Mouse (Mus musculus) MEL (cell line): ENCODE measurements around the gene Pkhd1. TPM values are rescaled to one million over a fixed set of nuclear protein-coding genes. Genes with fewer than 3 reads are reported as not detected.

Source experiments
- DNase-seq: peaks from one replicate; pipeline ENCODE4 v3.0.0; 2011; ENCODE audit warnings: low read depth, low spot score
- H3K27ac ChIP-seq: 2 replicates; pipeline ENCODE4 v1.5.1; 2012; ENCODE audit warnings: low read depth, mild to moderate bottlenecking, control low read depth, low read length, moderate library complexity; ENCODE audit not compliant: control insufficient read depth
- H3K27me3 ChIP-seq, 2 experiments: fragments of 150-350 bp in 1 of 2; sonication (generic) in 1 of 2; 2 replicates each; pipeline ENCODE4 v1.6.1; 2012; ENCODE audit warnings: low read length in 2 of 2, mild to moderate bottlenecking in 2 of 2, improper control_type of control experiment in 1 of 2, moderate library complexity in 1 of 2; ENCODE audit not compliant: insufficient read depth in 2 of 2, control insufficient read depth in 1 of 2
- H3K36me3 ChIP-seq, 2 experiments: 2 replicates each; pipeline ENCODE4 v1.6.1; 2012 to 2014; ENCODE audit warnings: low read length in 2 of 2, improper control_type of control experiment in 1 of 2, inconsistent platforms in 1 of 2, mild to moderate bottlenecking in 1 of 2; ENCODE audit not compliant: insufficient read depth in 2 of 2, control insufficient read depth in 1 of 2
- H3K4me1 ChIP-seq, 2 experiments: fragments of 150-350 bp in 1 of 2; sonication (generic) in 1 of 2; 2 replicates each; pipeline ENCODE4 v1.6.1; 2012; ENCODE audit warnings: low read length in 2 of 2, improper control_type of control experiment in 1 of 2, mild to moderate bottlenecking in 1 of 2; ENCODE audit not compliant: insufficient read depth in 2 of 2, control insufficient read depth in 1 of 2
- H3K4me3 ChIP-seq, 2 experiments: fragments of 150-350 bp in 1 of 2; sonication (generic) in 1 of 2; 2 replicates each; pipeline ENCODE4 v1.5.1; 2012; ENCODE audit warnings: low read depth in 2 of 2, low read length in 2 of 2, mild to moderate bottlenecking in 2 of 2, moderate library complexity in 2 of 2, control low read depth in 1 of 2, improper control_type of control experiment in 1 of 2; ENCODE audit not compliant: control insufficient read depth in 1 of 2, insufficient read depth in 1 of 2
- H3K79me2 ChIP-seq: 2 replicates; pipeline ENCODE4 v1.6.1; 2012; ENCODE audit warnings: mild to moderate bottlenecking, low read length, moderate library complexity; ENCODE audit not compliant: control insufficient read depth, poor library complexity, insufficient read depth
- H3K9ac ChIP-seq: 2 replicates; pipeline ENCODE4 v1.6.1; 2012; ENCODE audit warnings: low read depth, mild to moderate bottlenecking, control low read depth, low read length, moderate library complexity; ENCODE audit not compliant: control insufficient read depth, poor library complexity, severe bottlenecking
- H3K9me3 ChIP-seq: fragments of 150-350 bp; sonication (generic); replicated peaks from 2 replicates; pipeline ENCODE4 v1.6.1; 2012; ENCODE audit warnings: mild to moderate bottlenecking, low read length, improper control_type of control experiment, moderate library complexity; ENCODE audit not compliant: insufficient read depth
- BHLHE40 ChIP-seq: IDR thresholded peaks from 2 replicates; pipeline ENCODE4 v1.6.1; 2012; ENCODE audit warnings: low read depth, mild to moderate bottlenecking, inconsistent platforms, low read length, improper control_type of control experiment, borderline replicate concordance
- CHD1 ChIP-seq: IDR thresholded peaks from 2 replicates; pipeline ENCODE4 v1.6.1; 2012; ENCODE audit warnings: low read depth, mild to moderate bottlenecking, inconsistent platforms, low read length, improper control_type of control experiment
- CHD2 ChIP-seq: IDR thresholded peaks from 2 replicates; pipeline ENCODE4 v1.6.1; 2011; ENCODE audit warnings: low read length, improper control_type of control experiment
- E2F4 ChIP-seq: IDR thresholded peaks from 2 replicates; pipeline ENCODE4 v1.6.1; 2011; ENCODE audit warnings: low read depth, low read length, improper control_type of control experiment, borderline replicate concordance
- ELF1 ChIP-seq: IDR thresholded peaks from 2 replicates; pipeline ENCODE4 v1.6.1; 2014; ENCODE audit warnings: low read depth, mild to moderate bottlenecking, inconsistent platforms, low read length, improper control_type of control experiment, moderate library complexity
- EP300 ChIP-seq, 2 experiments: IDR thresholded peaks; 2 replicates each; pipeline ENCODE4 v1.6.1; 2011; ENCODE audit warnings: improper control_type of control experiment in 2 of 2, low read length in 2 of 2, low read depth in 1 of 2, mild to moderate bottlenecking in 1 of 2
- JUND ChIP-seq: IDR thresholded peaks from 2 replicates; pipeline ENCODE4 v1.6.1; 2011; ENCODE audit warnings: low read depth, mild to moderate bottlenecking, improper control_type of control experiment, low read length
- KAT2A ChIP-seq: conservative IDR thresholded peaks from 2 replicates; pipeline ENCODE4 v1.6.1; 2012; ENCODE audit warnings: low read depth, low read length, improper control_type of control experiment, inconsistent platforms
- MAFK ChIP-seq: IDR thresholded peaks from 2 replicates; pipeline ENCODE4 v1.6.1; 2011; ENCODE audit warnings: low read depth, mild to moderate bottlenecking, low read length, improper control_type of control experiment, borderline replicate concordance
- MXI1 ChIP-seq: IDR thresholded peaks from 2 replicates; pipeline ENCODE4 v1.6.1; 2011; ENCODE audit warnings: mild to moderate bottlenecking, low read depth, low read length, improper control_type of control experiment
- NELFE ChIP-seq: IDR thresholded peaks from 2 replicates; pipeline ENCODE4 v1.6.1; 2011; ENCODE audit warnings: low read depth, low read length, improper control_type of control experiment
- NRF1 ChIP-seq: IDR thresholded peaks from 2 replicates; pipeline ENCODE4 v1.6.1; 2014; ENCODE audit warnings: low read depth, mild to moderate bottlenecking, inconsistent platforms, low read length, improper control_type of control experiment, moderate library complexity; ENCODE audit not compliant: poor library complexity, insufficient read depth, severe bottlenecking
- POLR2AphosphoS5 ChIP-seq: IDR thresholded peaks from 2 replicates; pipeline ENCODE4 v1.6.1; 2012; ENCODE audit warnings: low read depth, borderline replicate concordance, mild to moderate bottlenecking, inconsistent platforms, low read length, moderate library complexity, mixed read lengths
- TAL1 ChIP-seq: IDR thresholded peaks from 2 replicates; pipeline ENCODE4 v1.6.1; 2012; ENCODE audit warnings: mild to moderate bottlenecking, inconsistent platforms, low read length, moderate library complexity, mixed read lengths
- TBP ChIP-seq: IDR thresholded peaks from 2 replicates; pipeline ENCODE4 v1.8.0; 2011; ENCODE audit warnings: low read depth, low read length, improper control_type of control experiment
- UBTF ChIP-seq: IDR thresholded peaks from 2 replicates; pipeline ENCODE4 v1.6.1; 2012; ENCODE audit warnings: low read depth, mild to moderate bottlenecking, inconsistent platforms, low read length, improper control_type of control experiment, moderate library complexity, borderline replicate concordance; ENCODE audit not compliant: insufficient read depth
- USF2 ChIP-seq, 2 experiments: IDR thresholded peaks; 2 replicates each; pipeline ENCODE4 v1.6.1; 2011 to 2012; ENCODE audit warnings: improper control_type of control experiment in 2 of 2, low read length in 2 of 2, borderline replicate concordance in 1 of 2, inconsistent platforms in 1 of 2, low read depth in 1 of 2, mild to moderate bottlenecking in 1 of 2; ENCODE audit not compliant: insufficient read depth in 1 of 2
- ZNF384 ChIP-seq: IDR thresholded peaks from 2 replicates; pipeline ENCODE4 v1.6.1; 2012; ENCODE audit warnings: low read depth, mild to moderate bottlenecking, inconsistent platforms, low read length, improper control_type of control experiment
- polyA plus RNA-seq, 2 experiments: library from polyadenylated mRNA; stranded (reverse) in 1 of 2; unstranded in 1 of 2; fragments of >175 nt in 1 of 2; fragments of >200 nt in 1 of 2; gene quantifications; 2 replicates each; pipeline versions ENCODE4 v1.2.1 to v1.2.4; 2012; ENCODE audit warnings: low replicate concordance in 2 of 2, low read depth in 1 of 2; ENCODE audit not compliant: insufficient read length in 2 of 2, insufficient read depth in 1 of 2, missing spikeins in 1 of 2
- total RNA-seq: library from RNA; depleted of rRNA; stranded (reverse); fragments of 300-350 nt; gene quantifications from 2 replicates; pipeline ENCODE4 v1.2.3, GENCODE M21; 2012

Gene Pkhd1
- total and polyA plus RNA-seq, 3 experiments = not detected

GRCm38 (mm10) chr1:20039389-20039788, 578.5 kb downstream of the Pkhd1 start:
- Histone ChIP-seq H3K9ac (no peak overlapping the region), H3K36me3 (no peaks in the 10 kb centered on the region), H3K9me3 (no peaks in the 10 kb centered on the region), H3K27me3 (no peaks in the 10 kb centered on the region), H3K27ac (no peak overlapping the region), H3K4me1 (no peaks in the 10 kb centered on the region), H3K4me3 (no peak overlapping the region)
- DNase-seq = no peak
- no peak for TF ChIP-seq UBTF
- TF ChIP-seq, all 39 proteins: peak for 0
- no peaks in the 10 kb centered on the region for H3K79me2 ChIP-seq

DNA sequence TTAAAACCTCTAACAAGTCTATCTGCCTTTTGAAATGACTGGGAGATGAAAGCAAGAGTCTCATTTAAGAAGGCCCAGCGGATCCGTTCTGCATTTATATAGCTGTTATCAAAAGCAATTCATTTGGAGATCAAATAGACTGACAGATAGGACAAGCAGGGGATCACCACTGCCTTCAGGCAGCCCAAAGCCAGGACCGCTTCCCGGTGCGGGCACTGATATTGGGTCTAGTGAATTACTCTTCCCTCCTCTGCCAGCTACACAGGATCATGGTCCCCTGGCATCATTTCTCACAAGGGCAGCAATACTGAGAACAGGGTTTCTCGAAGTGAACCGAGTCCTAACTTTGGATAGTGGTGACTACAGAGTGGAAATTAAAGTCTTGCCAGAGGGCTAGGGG, 582.6 kb downstream of the Pkhd1 start:
- no peaks in the 10 kb centered on the region for H3K27me3 ChIP-seq
- no peak for DNase-seq
- no peaks in the 10 kb centered on the region for H3K79me2 ChIP-seq
- TF ChIP-seq TAL1 (no peak), ELF1 (no peak), POLR2AphosphoS5 (no peak), NRF1 (no peak), MXI1 (no peak), USF2 (IDR thresholded peaks at IDR 0.05; ENCODE audit: borderline replicate concordance in 1 of 2, insufficient read depth in 1 of 2, low read depth in 1 of 2, low read length in 2 of 2) (no peak), TBP (no peak), EP300 (IDR thresholded peaks at IDR 0.05; ENCODE audit: low read depth in 1 of 2, low read length in 2 of 2) (no peak), ZNF384 (no peak)
- H3K4me3 ChIP-seq = no peak overlapping the region
- H3K27ac ChIP-seq = no peak overlapping the region
- H3K9me3 ChIP-seq = no peaks in the 10 kb centered on the region
- H3K36me3 ChIP-seq = no peaks in the 10 kb centered on the region
- no peak overlapping the region for H3K9ac ChIP-seq
- H3K4me1 ChIP-seq = no peaks in the 10 kb centered on the region

GRCm38 (mm10) chr1:20018198-20018925, 599.5 kb downstream of the Pkhd1 start:
- Histone ChIP-seq H3K79me2 (no peaks in the 10 kb centered on the region), H3K27me3 (no peaks in the 10 kb centered on the region), H3K36me3 (no peaks in the 10 kb centered on the region), H3K27ac (no peak overlapping the region), H3K9ac (no peak overlapping the region), H3K4me1 (no peaks in the 10 kb centered on the region), H3K4me3 (no peak overlapping the region), H3K9me3 (no peaks in the 10 kb centered on the region)
- TF ChIP-seq NRF1 = no peak
- no peak for TF ChIP-seq TAL1
- no peak for TF ChIP-seq EP300 (IDR thresholded peaks at IDR 0.05; ENCODE audit: low read depth in 1 of 2, low read length in 2 of 2)
- TF ChIP-seq KAT2A = no peak
- TF ChIP-seq CHD1 = no peak
- TF ChIP-seq CHD2 = no peak
- no peak for TF ChIP-seq BHLHE40
- TF ChIP-seq ELF1 = no peak
- TF ChIP-seq NELFE = no peak
- no peak for TF ChIP-seq JUND
- no peak for TF ChIP-seq MAFK
- no peak for TF ChIP-seq E2F4
- no peak for DNase-seq
